Mouse (Mus musculus) central nervous system, embryonic 11.5 days (tissue): Measurements from ENCODE around the gene Cdca5. TPM values are rescaled to one million over a fixed set of nuclear protein-coding genes. Genes with fewer than 3 reads are reported as not detected.

Source experiments
- polyA plus RNA-seq: library from polyadenylated mRNA; depleted of rRNA; stranded (reverse); fragments of >200 nt; gene quantifications from 2 replicates; pipeline ENCODE4 v1.2.3, GENCODE M21; 2012; rRNA removed

Cdca5 gene
- polyA plus RNA-seq: 35.9 and 39.7 TPM in 2 replicates

DNA sequence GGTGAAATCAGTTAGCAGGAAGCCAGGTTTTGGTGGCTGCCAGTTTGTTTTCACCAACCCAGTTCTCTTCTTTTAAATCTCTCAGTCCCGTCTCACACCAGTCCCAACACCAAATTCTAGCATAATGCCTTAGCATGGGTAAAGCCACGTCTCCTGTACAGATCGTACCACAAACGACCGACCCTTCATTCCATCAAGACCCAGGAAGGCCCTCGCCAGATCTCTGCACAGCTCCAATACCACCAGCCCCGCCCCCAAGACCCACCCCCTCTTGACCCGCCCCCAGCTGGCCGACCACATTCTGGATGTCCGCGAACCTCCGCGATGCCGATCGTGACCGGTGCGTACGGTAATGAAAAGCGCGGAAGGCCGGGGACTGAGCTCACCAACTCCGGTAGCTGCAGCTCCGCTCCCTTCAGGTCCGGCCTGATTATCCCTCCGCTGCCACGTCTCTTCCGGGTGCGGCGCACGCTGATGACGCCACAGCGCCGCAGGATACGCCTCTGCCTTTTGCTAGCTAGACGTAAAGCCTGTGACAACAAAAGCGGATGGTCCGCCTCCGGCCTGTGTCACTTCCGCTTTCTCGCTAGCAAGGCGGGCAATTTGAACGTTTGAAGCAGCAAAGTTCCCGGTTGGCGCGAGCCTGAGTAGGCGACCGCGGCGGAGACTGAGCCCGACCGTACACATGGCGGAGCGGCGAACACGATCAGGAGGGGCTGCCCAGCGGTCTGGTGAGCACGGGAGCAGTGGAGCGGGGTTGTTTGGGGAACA is at the start of gene Cdca5, which contains the start of gene Zfpl1:
Cdca5 (plus strand) TSS at position 506 of the 771 bp plus-strand sequence.
Zfpl1 (minus strand) TSS at position 479 of the 771 bp plus-strand sequence.

DNA sequence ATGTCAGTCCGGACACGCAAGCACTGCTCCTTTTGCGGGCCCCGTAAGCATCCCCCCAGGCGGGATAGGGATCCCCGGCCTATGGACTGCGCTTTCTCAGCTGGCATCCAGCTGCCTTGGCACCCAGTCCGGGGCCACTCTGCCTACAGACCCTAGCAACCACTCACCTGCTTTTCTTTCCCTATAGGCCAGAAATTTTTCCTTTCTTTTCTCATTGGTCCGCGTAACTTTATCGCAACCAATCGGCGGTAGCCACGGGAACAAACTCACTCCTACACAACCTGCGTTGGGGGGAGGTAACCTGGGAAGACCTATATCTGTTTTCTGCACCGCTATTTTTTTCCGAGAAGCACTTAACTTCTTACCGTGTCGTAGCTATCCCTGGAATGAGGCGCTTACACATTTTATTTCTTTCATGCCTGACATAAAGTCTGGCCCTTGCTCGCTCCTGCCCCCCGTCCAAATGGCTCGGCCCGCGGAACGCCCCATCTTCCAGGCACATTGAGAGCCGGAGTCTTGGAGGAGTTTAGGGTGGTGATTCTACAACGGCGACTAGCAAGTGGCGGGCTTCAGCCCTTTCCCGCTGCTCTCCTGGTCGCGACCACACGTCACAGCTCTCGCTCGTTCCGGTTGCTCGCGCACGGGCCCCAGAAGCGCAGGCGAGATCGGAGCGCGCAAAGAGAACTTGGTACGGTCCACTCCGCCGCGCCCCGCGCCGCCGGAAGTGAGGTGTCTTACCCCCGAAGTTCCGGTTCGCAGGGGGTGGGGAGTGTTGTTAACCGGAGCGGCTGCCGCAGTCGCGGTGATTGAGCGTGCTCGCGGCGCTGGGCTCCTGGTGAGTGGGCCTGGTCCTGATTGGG is 38.3 kb upstream of the Cdca5 start, which contains the start of gene Syvn1:
Syvn1 (plus strand) TSS at position 283 of the 860 bp plus-strand sequence.

DNA sequence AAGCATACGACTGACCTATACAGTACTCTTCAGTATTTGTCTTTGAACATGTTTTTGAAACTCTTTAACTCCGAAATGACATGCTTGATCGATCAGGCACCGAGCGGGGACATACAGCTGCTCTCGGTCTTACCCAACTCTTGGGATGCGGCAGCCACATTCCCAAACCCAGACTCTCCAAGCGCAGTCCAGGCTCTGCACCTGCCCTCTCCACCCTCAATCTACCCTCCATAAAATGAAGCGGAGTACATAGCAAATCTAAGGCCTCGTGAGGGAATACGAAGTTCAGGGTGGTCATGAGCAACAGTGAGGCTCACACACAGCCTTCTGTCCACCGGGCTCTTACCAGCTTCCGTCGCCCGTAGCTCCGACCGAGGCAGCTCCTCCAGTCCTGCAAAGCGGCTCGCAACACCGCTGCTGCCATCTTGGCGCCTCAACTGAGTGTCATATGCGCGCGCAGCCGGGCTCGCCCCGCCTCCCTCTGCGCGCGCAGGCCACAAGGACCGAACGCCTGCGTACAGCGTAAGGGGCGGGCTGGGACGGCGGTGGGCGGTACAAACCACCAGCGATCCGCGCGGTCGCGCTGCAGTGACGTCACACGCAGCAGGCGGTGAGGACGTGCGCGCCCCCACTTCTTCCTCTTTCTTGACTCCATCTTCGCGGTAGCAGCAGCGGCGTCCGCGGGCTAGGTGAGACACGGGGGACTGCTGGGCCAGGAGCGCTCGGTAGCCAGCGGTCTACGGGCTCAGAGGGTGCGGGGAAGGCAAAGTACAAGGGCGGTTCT is 27.3 kb upstream of the Cdca5 start, which contains the start of the genes Mrpl49 and Fau:
Mrpl49 (minus strand) TSS at position 473 of the 784 bp plus-strand sequence.
Fau (plus strand) TSS at position 532 of the 784 bp plus-strand sequence.

DNA sequence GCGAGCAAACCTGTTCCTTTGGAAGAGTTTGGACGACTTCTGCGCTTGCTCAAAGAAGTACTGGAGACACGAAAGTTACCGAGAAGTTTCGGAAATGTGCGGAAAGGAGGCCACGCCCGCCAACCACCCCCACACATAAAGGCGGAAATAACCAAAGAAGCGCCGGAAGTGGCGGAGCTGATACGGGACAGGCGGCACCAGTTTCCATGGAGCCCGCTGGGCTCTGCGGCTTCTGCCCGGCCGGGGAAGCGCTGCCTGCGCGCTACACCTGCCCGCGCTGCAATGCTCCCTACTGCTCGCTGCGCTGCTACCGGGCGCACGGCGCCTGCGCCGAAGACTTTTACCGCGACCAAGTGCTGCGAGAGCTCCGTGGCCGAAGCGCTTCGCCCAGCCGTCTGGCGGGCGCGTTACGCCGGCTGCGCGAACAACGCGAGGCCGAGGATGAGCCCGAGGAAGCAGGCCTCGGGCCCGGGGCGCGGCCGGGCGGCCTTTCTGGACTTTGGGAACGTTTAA is 23.7 kb upstream of the Cdca5 start, which contains the start of gene Znhit2:
Znhit2 (plus strand) TSS at position 172 of the 513 bp plus-strand sequence.

DNA sequence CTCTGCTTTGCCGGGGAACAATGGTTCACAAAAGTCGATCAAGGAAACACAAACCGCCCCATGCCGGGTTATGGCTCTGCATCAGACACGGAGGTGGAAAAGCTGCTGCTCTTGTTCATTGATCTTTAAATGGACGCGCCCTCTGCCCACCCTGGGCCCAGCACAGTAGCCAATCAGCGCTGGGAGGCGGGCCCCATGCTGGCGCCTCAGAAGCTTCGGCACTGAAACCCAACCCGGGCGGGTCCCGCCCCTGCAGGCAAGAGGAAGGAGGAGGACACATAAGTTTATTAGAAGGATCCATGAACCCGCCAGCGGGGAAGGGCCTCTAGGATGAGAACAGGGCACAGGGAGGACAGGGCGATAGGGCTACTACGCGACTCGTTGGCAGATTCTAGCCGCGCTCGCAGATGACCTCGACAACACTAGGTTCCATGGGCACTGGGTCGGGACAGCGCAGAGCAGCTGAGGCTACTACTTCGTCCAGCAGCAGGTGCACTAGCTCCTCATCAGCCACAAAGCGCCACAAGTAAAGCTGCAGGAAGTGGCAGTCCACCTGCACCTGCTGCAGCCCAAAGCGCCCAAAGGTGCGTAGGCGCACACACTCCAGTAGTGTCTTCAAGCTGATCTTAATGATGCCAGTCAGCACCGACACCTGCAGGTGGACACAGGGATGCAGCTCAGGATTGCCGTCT is 16.9 kb upstream of the Cdca5 start, which contains the start of gene Tm7sf2:
Tm7sf2 (minus strand) TSS at position 650 of the 692 bp plus-strand sequence.

DNA sequence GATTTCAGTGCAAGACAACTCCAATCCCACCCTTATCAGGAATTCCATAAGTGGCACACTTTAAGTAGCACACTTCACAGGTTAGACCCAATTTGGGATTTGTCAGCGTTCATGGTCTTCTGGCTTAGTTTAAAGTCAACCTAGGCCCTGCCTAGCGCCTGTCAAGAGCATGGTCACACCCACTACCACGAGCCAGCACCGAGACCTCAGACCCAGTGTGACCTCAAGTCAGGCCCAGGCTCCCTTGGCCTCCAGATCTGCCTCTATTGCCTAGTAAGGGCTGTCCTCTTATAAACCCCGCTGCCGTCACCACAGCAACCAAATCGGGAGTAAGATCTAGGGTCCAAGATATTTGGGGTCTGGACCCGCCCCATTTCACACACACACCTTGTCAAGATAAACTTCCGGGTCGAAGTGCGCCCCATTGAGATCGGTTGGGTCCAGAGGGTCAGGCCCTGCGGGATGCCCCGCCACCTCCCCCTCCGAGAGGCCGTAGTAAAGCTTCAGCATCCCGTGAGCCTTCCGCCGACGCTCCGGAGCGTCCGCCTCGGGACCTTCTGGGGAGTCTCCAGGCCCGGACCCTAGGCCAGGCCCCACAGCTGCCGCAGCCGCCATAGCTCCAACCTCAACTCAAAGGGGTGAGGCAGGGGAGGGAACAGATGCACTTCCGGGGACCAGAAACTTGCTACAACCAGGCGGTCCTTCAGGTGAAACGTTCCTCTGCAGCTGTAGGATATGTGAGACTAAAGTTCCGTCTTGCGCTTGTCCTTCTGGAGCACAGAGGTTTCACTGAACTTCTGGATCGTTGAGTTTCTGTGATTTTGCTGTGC is 8.0 kb upstream of the Cdca5 start, which contains the start of gene Vps51:
Vps51 (minus strand) TSS at position 668 of the 830 bp plus-strand sequence.

DNA sequence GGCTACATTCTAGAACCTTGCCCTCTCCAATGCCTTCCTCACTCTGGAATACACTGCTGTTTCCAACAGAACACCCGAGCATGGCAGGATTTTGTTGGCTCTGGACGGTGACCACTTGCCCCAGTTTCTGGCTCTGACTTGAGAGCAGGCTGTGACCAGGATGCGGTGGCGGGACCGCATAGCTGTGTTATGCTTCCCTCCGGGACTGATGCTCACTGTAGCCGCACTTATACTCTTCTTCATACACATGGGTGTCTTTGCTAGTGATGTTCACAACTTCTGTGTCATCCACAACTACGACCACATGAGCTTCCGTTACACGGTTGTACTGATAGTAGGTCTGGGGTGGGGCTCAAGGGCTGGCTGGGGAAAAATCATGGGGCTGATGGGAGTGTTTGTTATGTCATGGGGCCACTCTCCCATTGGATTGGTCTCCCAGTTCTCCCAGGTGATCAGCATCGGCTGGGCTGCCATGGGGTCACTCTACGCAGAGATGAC is 4.8 kb upstream of the Cdca5 start, which contains the start of gene Tmem262:
Tmem262 (plus strand) TSS at position 51 of the 498 bp plus-strand sequence.

DNA sequence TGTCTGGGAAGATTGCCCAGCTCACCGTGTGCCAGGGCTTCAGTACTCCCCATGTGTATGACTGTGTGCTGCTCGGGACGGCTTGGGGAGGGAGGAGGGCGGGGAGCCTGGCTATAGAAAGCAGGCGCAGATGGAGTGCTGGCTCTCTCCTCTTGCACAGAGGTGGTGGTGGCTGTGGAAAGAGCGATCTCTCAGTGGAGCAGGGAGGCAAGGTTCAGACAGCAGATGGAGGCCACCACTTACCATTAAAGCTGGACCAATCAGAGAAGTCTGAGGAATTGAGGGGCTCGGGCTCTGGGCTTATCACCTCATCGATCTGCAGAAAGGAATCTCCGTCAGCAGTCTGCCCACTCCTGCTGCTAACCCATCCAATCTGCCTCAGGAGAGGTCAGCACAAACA is 2.6 kb upstream of the Cdca5 start, which contains the start of gene Gm28374:
Gm28374 (minus strand) TSS at position 101 of the 400 bp plus-strand sequence.

DNA sequence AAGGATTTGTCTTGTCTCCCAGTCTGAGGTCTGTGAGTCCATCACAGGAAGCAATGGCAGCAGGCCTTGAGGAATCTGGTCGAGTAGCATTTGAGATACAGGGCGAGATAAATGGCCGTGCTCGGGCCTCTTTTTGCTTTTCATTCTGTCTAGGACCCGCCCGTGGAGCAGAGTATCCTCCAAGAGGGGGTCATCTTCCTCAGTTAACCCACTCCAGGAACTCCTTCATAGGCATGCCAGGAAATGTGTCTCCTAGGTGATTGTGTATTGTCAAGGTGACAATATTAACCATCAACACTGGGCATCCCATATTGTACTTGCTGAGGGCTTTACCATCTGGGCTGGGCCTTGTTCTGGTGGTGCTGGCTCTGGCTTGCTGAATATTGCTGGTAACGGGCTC is 9.3 kb downstream of the Cdca5 start, which contains the start of gene AC131692.1:
AC131692.1 (plus strand) TSS at position 301 of the 400 bp plus-strand sequence.

DNA sequence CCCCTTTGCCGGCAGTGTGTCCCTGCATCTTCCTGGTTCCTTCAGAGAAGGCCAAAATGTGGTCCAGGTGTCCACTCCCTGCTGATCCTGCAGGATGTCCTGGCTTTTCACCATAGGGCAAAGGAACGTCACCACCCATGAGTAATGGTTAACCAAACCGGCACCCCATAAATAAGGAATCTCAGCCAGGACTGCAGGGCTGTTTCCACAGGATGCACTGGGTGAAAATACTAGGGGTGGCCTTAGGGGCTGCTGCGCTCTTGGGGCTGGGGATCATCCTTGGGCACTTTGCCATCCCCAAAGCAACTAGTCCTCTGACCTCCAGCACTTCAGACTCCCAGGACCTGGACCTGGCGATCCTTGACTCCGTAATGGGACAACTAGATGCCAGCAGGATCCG is 20.8 kb downstream of the Cdca5 start, which contains the start of gene Naaladl1:
Naaladl1 (plus strand) TSS at position 197 of the 400 bp plus-strand sequence.

DNA sequence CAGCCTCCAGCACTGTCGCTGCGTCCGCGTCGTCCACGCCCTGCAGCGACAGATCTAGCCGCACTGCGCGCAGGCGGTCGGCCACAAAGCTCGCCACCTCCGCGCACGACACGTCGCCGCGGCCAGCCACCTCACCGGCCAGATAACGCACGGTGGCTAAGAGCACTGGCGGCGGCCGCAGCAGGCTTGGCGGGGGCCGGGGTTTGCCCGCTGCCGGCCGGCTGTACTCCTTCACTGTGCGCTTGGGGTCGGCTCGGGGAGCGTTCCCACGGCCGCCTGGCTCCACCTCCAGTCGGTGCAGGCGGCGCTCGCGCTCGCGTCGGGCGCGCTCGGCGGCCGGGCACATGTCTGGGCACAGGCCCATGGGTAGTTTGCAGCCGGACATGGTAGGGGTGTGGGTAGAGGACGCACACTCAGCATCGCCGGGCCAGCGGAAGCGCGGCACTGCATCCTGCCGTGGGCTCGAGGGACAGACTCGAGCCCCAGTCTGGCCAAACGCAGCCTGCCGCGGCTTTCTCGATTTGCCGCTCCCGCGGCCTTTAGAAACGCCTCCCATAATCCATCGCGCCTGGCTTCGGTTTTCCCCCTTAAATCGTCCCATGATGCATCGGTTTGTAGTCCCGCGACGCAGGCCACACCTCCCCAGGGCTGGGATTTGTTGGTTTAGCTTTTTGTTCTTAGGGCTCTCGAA is 33.3 kb downstream of the Cdca5 start, which contains the start of gene Sac3d1:
Sac3d1 (minus strand) TSS at position 665 of the 691 bp plus-strand sequence.

DNA sequence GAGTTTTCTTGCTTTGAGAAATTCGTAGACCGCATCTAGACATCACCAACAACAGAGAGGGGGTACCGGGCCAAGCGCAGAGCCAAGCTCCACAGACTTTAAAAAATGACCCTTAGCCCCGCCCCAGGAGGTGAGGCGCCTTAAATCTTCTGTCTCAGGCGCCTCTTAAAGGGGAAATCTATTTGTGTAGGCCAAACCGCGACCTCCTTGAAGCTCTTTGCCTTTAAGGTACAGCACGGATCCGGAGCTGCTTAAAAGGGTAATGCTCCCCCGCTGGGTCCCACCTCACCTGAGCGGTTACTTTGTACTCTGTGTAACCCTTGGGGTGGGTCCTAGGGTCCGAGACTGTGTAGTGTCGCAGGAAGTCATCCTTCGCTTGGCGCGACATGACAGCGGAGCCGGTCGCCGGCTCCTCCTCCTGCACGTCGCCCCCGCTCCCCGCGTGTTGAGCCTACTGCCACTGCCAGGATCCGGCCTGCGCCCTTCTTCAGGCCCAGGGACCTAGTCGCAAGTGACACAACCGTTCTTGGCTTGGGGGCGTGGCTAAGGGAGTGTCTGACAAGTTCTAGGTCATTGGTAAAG is 43.1 kb downstream of the Cdca5 start, which contains the start of gene Snx15:
Snx15 (minus strand) TSS at position 545 of the 582 bp plus-strand sequence.

DNA sequence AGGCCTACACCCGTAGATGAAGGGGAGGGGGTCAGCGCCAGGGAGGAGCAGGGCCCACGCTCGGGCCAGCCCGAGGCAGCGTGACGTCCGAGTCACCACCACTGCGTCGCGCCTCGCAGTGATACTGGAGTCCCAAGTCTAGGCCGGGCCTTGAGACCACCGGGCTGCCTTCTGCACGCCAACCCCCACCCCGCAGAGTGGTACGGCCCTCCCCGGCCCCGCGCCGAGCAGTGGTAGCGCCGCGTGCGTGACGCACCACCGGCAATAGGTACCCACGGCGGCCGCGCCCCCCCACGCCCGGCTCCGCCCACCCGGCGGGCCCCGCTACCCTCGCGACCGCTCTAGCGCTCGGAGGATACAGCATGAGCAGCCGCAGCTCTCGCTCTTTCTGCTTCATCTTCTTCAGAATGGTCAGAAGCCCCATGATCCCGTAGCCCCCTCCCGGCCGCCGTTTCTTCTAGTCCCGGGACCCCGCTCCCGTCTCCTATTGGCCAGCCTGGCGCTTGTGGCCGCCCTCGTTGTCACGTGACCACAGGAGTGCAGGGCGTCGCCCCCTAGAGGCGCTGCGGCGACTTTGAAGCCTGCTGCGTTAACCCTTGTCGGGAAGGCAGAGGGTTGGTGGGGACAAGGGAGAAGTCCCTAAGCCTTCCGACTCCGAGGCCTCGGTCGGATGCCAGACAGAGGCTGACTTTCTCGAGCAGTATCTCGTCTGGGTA is 56.1 kb downstream of the Cdca5 start, which contains the start of gene Batf2:
Batf2 (plus strand) TSS at position 306 of the 716 bp plus-strand sequence.

DNA sequence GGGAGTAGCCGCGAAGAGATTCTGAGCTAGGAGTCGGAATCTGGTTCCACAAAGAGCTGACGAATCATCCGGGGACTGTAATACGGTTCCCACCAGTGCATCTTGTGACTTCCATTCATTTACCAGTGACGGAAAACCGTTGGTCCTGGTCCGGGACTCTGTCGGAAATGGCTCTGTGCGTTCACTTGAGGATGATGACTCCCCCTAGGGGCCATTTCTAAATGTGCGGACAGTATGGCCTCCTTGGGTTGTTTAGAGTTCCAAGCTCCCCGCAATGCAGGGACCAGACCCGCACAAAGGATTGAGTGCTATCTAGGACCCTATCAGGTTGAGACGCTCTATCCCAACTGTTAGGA is 56.6 kb downstream of the Cdca5 start, which contains the start of gene Arl2:
Arl2 (minus strand) TSS at position 155 of the 356 bp plus-strand sequence.

